Mouse (Mus musculus): Measurements from ENCODE around the gene Cp. TPM values are rescaled to one million over a fixed set of nuclear protein-coding genes. Genes with fewer than 3 reads are reported as not detected.
"Not testable (repeated sequence)": the region's sequence is repeated elsewhere in the genome, so short reads cannot be mapped to it uniquely, and the experiment has no call there.

The Cp gene
- 4.1 and 6.4 TPM in 2 replicates for polyA plus RNA-seq (2015; fragmentation: Nextera tagmentation; extraction: Ambion mirVana)

- Histone ChIP-seq H3K4me3 (replicated peaks; ENCODE audit: low read length) (no peak within 1 kb of the TSS), H3K4me1 (replicated peaks; ENCODE audit: control insufficient read depth, insufficient read depth, low read length) (no peaks in the 10 kb centered on the region), H3K27me3 (replicated peaks; ENCODE audit: control insufficient read depth, insufficient read depth, low read length) (no peaks in the 10 kb centered on the region), H3K9me3 (ENCODE audit: control insufficient read depth, low read length) (no peaks in the 10 kb centered on the region), H3K27ac (ENCODE audit: low read length) (no peak within 1 kb of the TSS), H3K36me3 (ENCODE audit: control insufficient read depth, insufficient read depth) (no peaks in the 10 kb centered on the region), H3K9ac (replicated peaks; ENCODE audit: low read depth, low read length) (no peak within 1 kb of the TSS), H3K4me2 (ENCODE audit: low read length) (no peak within 1 kb of the TSS)
- ATAC-seq, result no peak
- WGBS, result 28% methylated on average over 5 of the region's 5 CpGs
These were observed at the start of gene Cp for GRCm38 (mm10) chr3:19956885-19957284. Gene Cp, plus strand, starts transcription at chr3:19957054.

- H3K4me3 ChIP-seq (replicated peaks; ENCODE audit: low read length), result no peak overlapping the region
- no peak overlapping the region for H3K27ac ChIP-seq (ENCODE audit: low read length)
- H3K9me3 ChIP-seq (ENCODE audit: control insufficient read depth, low read length), result no peaks in the 10 kb centered on the region
- no peak for ATAC-seq
- no peak overlapping the region for H3K9ac ChIP-seq (replicated peaks; ENCODE audit: low read depth, low read length)
- H3K4me2 ChIP-seq (ENCODE audit: low read length), result no peak overlapping the region
- H3K36me3 ChIP-seq (ENCODE audit: control insufficient read depth, insufficient read depth), result no peaks in the 10 kb centered on the region
- no peaks in the 10 kb centered on the region for H3K27me3 ChIP-seq (replicated peaks; ENCODE audit: control insufficient read depth, insufficient read depth, low read length)
- H3K4me1 ChIP-seq (replicated peaks; ENCODE audit: control insufficient read depth, insufficient read depth, low read length), result no peaks in the 10 kb centered on the region
These were observed 8.3 kb upstream of the Cp start for GRCm38 (mm10) chr3:19948552-19948951.

GRCm38 (mm10) chr3:19949401-19949800, 7.5 kb upstream of the Cp start:
- ATAC-seq; H3K4me1 ChIP-seq (replicated peaks; ENCODE audit: control insufficient read depth, insufficient read depth, low read length); H3K4me3 ChIP-seq (replicated peaks; ENCODE audit: low read length); H3K4me2 ChIP-seq (ENCODE audit: low read length); H3K36me3 ChIP-seq (ENCODE audit: control insufficient read depth, insufficient read depth); H3K27me3 ChIP-seq (replicated peaks; ENCODE audit: control insufficient read depth, insufficient read depth, low read length); H3K27ac ChIP-seq (ENCODE audit: low read length); H3K9me3 ChIP-seq (ENCODE audit: control insufficient read depth, low read length); H3K9ac ChIP-seq (replicated peaks; ENCODE audit: low read depth, low read length): not testable (repeated sequence)
- WGBS, result 97% methylated on average over 1 of the region's 1 CpGs

GRCm38 (mm10) chr3:19953425-19953824, 3.4 kb upstream of the Cp start:
- no peaks in the 10 kb centered on the region for H3K9me3 ChIP-seq (ENCODE audit: control insufficient read depth, low read length)
- no peaks in the 10 kb centered on the region for H3K27me3 ChIP-seq (replicated peaks; ENCODE audit: control insufficient read depth, insufficient read depth, low read length)
- 6% methylated on average over 1 of the region's 1 CpGs for WGBS
- no peaks in the 10 kb centered on the region for H3K36me3 ChIP-seq (ENCODE audit: control insufficient read depth, insufficient read depth)
- H3K4me1 ChIP-seq (replicated peaks; ENCODE audit: control insufficient read depth, insufficient read depth, low read length), result no peaks in the 10 kb centered on the region
- H3K9ac ChIP-seq (replicated peaks; ENCODE audit: low read depth, low read length), result no peak overlapping the region
- H3K27ac ChIP-seq (ENCODE audit: low read length), result no peak overlapping the region
- H3K4me2 ChIP-seq (ENCODE audit: low read length), result no peak overlapping the region
- no peak overlapping the region for H3K4me3 ChIP-seq (replicated peaks; ENCODE audit: low read length)
- ATAC-seq, result peak; percentile 69

GRCm38 (mm10) chr3:19953865-19954264, 3.0 kb upstream of the Cp start:
- Histone ChIP-seq H3K4me3 (replicated peaks; ENCODE audit: low read length) (no peak overlapping the region), H3K4me2 (ENCODE audit: low read length) (no peak overlapping the region), H3K27ac (ENCODE audit: low read length) (no peak overlapping the region), H3K4me1 (replicated peaks; ENCODE audit: control insufficient read depth, insufficient read depth, low read length) (no peaks in the 10 kb centered on the region), H3K9me3 (ENCODE audit: control insufficient read depth, low read length) (no peaks in the 10 kb centered on the region), H3K27me3 (replicated peaks; ENCODE audit: control insufficient read depth, insufficient read depth, low read length) (no peaks in the 10 kb centered on the region), H3K36me3 (ENCODE audit: control insufficient read depth, insufficient read depth) (no peaks in the 10 kb centered on the region), H3K9ac (replicated peaks; ENCODE audit: low read depth, low read length) (no peak overlapping the region)
- WGBS, result 3% methylated on average over 3 of the region's 3 CpGs
- ATAC-seq, result peak; percentile 96

GRCm38 (mm10) chr3:19958031-19958430, 1.2 kb downstream of the Cp start:
- H3K27ac ChIP-seq (ENCODE audit: low read length), result no peak overlapping the region
- H3K36me3 ChIP-seq (ENCODE audit: control insufficient read depth, insufficient read depth), result no peaks in the 10 kb centered on the region
- no peak overlapping the region for H3K4me2 ChIP-seq (ENCODE audit: low read length)
- H3K27me3 ChIP-seq (replicated peaks; ENCODE audit: control insufficient read depth, insufficient read depth, low read length), result no peaks in the 10 kb centered on the region
- H3K9me3 ChIP-seq (ENCODE audit: control insufficient read depth, low read length), result no peaks in the 10 kb centered on the region
- no peak overlapping the region for H3K4me3 ChIP-seq (replicated peaks; ENCODE audit: low read length)
- no peak for ATAC-seq
- H3K4me1 ChIP-seq (replicated peaks; ENCODE audit: control insufficient read depth, insufficient read depth, low read length), result no peaks in the 10 kb centered on the region
- no peak overlapping the region for H3K9ac ChIP-seq (replicated peaks; ENCODE audit: low read depth, low read length)

GRCm38 (mm10) chr3:19958983-19959382, 2.1 kb downstream of the Cp start:
- no peaks in the 10 kb centered on the region for H3K27me3 ChIP-seq (replicated peaks; ENCODE audit: control insufficient read depth, insufficient read depth, low read length)
- H3K4me3 ChIP-seq (replicated peaks; ENCODE audit: low read length), result no peak overlapping the region
- ATAC-seq, result no peak
- no peak overlapping the region for H3K4me2 ChIP-seq (ENCODE audit: low read length)
- H3K9ac ChIP-seq (replicated peaks; ENCODE audit: low read depth, low read length), result no peak overlapping the region
- 86% methylated on average over 1 of the region's 1 CpGs for WGBS
- no peak overlapping the region for H3K27ac ChIP-seq (ENCODE audit: low read length)
- H3K4me1 ChIP-seq (replicated peaks; ENCODE audit: control insufficient read depth, insufficient read depth, low read length), result no peaks in the 10 kb centered on the region
- no peaks in the 10 kb centered on the region for H3K36me3 ChIP-seq (ENCODE audit: control insufficient read depth, insufficient read depth)
- no peaks in the 10 kb centered on the region for H3K9me3 ChIP-seq (ENCODE audit: control insufficient read depth, low read length)

GRCm38 (mm10) chr3:19960570-19961114, 3.8 kb downstream of the Cp start:
- 71% methylated on average over 3 of the region's 3 CpGs for WGBS
- no peak for ATAC-seq
- no peaks in the 10 kb centered on the region for H3K27me3 ChIP-seq (replicated peaks; ENCODE audit: control insufficient read depth, insufficient read depth, low read length)
- no peak overlapping the region for H3K27ac ChIP-seq (ENCODE audit: low read length)
- no peaks in the 10 kb centered on the region for H3K36me3 ChIP-seq (ENCODE audit: control insufficient read depth, insufficient read depth)
- H3K4me1 ChIP-seq (replicated peaks; ENCODE audit: control insufficient read depth, insufficient read depth, low read length), result no peaks in the 10 kb centered on the region
- no peaks in the 10 kb centered on the region for H3K9me3 ChIP-seq (ENCODE audit: control insufficient read depth, low read length)
- H3K4me3 ChIP-seq (replicated peaks; ENCODE audit: low read length), result no peak overlapping the region
- no peak overlapping the region for H3K9ac ChIP-seq (replicated peaks; ENCODE audit: low read depth, low read length)
- no peak overlapping the region for H3K4me2 ChIP-seq (ENCODE audit: low read length)

- ATAC-seq, result no peak
- 79% methylated on average over 2 of the region's 2 CpGs for WGBS
These were observed 4.5 kb downstream of the Cp start for GRCm38 (mm10) chr3:19961341-19961740.

More at GRCm38 (mm10) chr3:19961341-19961740, 4.5 kb downstream of the Cp start:
- H3K4me3 ChIP-seq (replicated peaks; ENCODE audit: low read length), result no peak overlapping the region
- no peak overlapping the region for H3K9ac ChIP-seq (replicated peaks; ENCODE audit: low read depth, low read length)
- no peaks in the 10 kb centered on the region for H3K36me3 ChIP-seq (ENCODE audit: control insufficient read depth, insufficient read depth)
- H3K27me3 ChIP-seq (replicated peaks; ENCODE audit: control insufficient read depth, insufficient read depth, low read length), result no peaks in the 10 kb centered on the region
- no peaks in the 10 kb centered on the region for H3K4me1 ChIP-seq (replicated peaks; ENCODE audit: control insufficient read depth, insufficient read depth, low read length)
- H3K27ac ChIP-seq (ENCODE audit: low read length), result no peak overlapping the region
- H3K4me2 ChIP-seq (ENCODE audit: low read length), result no peak overlapping the region
- H3K9me3 ChIP-seq (ENCODE audit: control insufficient read depth, low read length), result no peaks in the 10 kb centered on the region

Data from forebrain, embryonic 16.5 days (tissue).